Mouse (Mus musculus) stomach, postnatal 0 days (tissue): Measurements from ENCODE around the gene Rnf26. TPM values are rescaled to one million over a fixed set of nuclear protein-coding genes. Genes with fewer than 3 reads are reported as not detected.

ENCODE experiments used
- ATAC-seq: fragments of 200-750 bp; cut with Nextera tagmentation; 2 replicates; pipeline ENCODE4 v1.8.0; 2017; ENCODE audit not compliant: low FRiP score, low TSS enrichment
- DNase-seq: peaks from one replicate; pipeline ENCODE4 v3.0.0-alpha.2; 2016; ENCODE audit warnings: low spot score
- H3K27ac ChIP-seq: fragments of 300-500 bp; sonication (generic); replicated peaks from 2 replicates; pipeline ENCODE4 v1.5.1; 2014; ENCODE audit warnings: mild to moderate bottlenecking, control low read depth
- H3K27me3 ChIP-seq: fragments of 300-500 bp; sonication (generic); 2 replicates; pipeline ENCODE4 v1.6.1; 2014; ENCODE audit warnings: low read length; ENCODE audit not compliant: control insufficient read depth, insufficient read depth
- H3K36me3 ChIP-seq: fragments of 300-500 bp; sonication (generic); 2 replicates; pipeline ENCODE4 v1.6.1; 2014; ENCODE audit warnings: low read length, mixed read lengths; ENCODE audit not compliant: control insufficient read depth, insufficient read depth
- H3K4me1 ChIP-seq: fragments of 300-500 bp; sonication (generic); replicated peaks from 2 replicates; pipeline ENCODE4 v1.6.1; 2014; ENCODE audit warnings: antibody characterized with exemption; ENCODE audit not compliant: control insufficient read depth, insufficient read depth
- H3K4me2 ChIP-seq: fragments of 300-500 bp; sonication (generic); replicated peaks from 2 replicates; pipeline ENCODE4 v1.6.1; 2014; ENCODE audit warnings: low read depth, mild to moderate bottlenecking, control low read depth, moderate library complexity
- H3K4me3 ChIP-seq: fragments of 300-500 bp; sonication (generic); 2 replicates; pipeline ENCODE4 v1.5.1; 2014; ENCODE audit warnings: low read depth, low read length, control low read depth
- H3K9ac ChIP-seq: fragments of 300-500 bp; sonication (generic); 2 replicates; pipeline ENCODE4 v1.6.1; 2014; ENCODE audit warnings: mild to moderate bottlenecking, low read length, control low read depth, mixed read lengths
- H3K9me3 ChIP-seq: fragments of 300-500 bp; sonication (generic); 2 replicates; pipeline ENCODE4 v1.6.1; 2016; ENCODE audit warnings: low read length; ENCODE audit not compliant: control insufficient read depth
- CTCF ChIP-seq: IDR thresholded peaks from 2 replicates; pipeline ENCODE4 v1.5.1; 2016; ENCODE audit warnings: antibody characterized with exemption, low read depth, mild to moderate bottlenecking, moderate library complexity
- EP300 ChIP-seq: optimal IDR thresholded peaks from 2 replicates; pipeline ENCODE3; 2016; ENCODE audit warnings: antibody characterized with exemption
- WGBS: fragments of 180-500 bp; shearing (Covaris S2); extraction: QIAGEN DNeasy Blood & Tissue Kit; methylation state at CpG from one replicate; pipeline ENCODE4 v1.1.7; 2014; 5-methylcytosine and 5-hydroxymethylcytosine counted together
- polyA plus RNA-seq: library from polyadenylated mRNA; unstranded; fragments of >200 nt; fragmentation: Nextera tagmentation; extraction: Ambion mirVana; gene quantifications from 2 replicates; pipeline ENCODE4 v1.2.1, GENCODE M21; 2015

The Rnf26 gene
- polyA plus RNA-seq, 1 experiment from 2014 or later: 22.0 TPM

GRCm38 (mm10) chr9:44072599-44072915, 40.8 kb downstream of the Rnf26 start:
- Histone ChIP-seq H3K4me1 (peaks cover 12% of the 10 kb centered on the region), H3K9ac (no peak overlapping the region), H3K27me3 (no peaks in the 10 kb centered on the region), H3K36me3 (no peaks in the 10 kb centered on the region), H3K27ac (no peak overlapping the region), H3K4me2 (no peak overlapping the region), H3K9me3 (no peaks in the 10 kb centered on the region), H3K4me3 (no peak overlapping the region)
- TF ChIP-seq CTCF: no peak
- TF ChIP-seq EP300: no peak
- WGBS: 45% methylated on average over 4 of the region's 4 CpGs
- ATAC-seq: no peak
- DNase-seq: no peak

GRCm38 (mm10) chr9:44071914-44072598, 41.3 kb downstream of the Rnf26 start:
- H3K4me2 ChIP-seq: no peak overlapping the region
- no peak for DNase-seq
- no peaks in the 10 kb centered on the region for H3K36me3 ChIP-seq

DNA sequence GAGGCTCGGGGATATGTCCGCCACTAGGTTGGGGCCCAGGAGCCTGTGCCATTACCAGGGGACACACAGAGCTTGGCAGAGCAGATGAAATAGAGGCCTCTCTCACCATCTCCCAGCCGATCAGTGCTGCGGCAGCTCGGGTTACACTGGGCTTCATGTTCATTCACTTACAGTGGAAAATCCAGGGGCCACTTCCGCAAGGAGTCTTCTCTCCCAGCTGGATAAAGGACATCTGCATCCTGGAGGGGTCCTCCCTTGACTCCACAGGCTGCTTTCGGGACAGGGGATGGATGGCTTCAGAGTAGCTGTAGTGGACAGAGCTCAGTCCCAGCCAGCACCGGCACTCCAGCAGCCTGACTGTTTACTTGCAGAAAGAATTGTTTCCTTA, 42.5 kb downstream of the Rnf26 start:
- no peak for TF ChIP-seq EP300
- TF ChIP-seq CTCF: no peak
- WGBS: 36% methylated on average over 8 of the region's 8 CpGs
- no peaks in the 10 kb centered on the region for H3K9me3 ChIP-seq
- no peak overlapping the region; the same call in 1 of the 2 replicates for H3K4me2 ChIP-seq
- no peaks in the 10 kb centered on the region for H3K36me3 ChIP-seq
- H3K4me1 ChIP-seq: peaks cover 8% of the 10 kb centered on the region; the same call in 1 of the 2 replicates
- ATAC-seq: no peak
- no peak overlapping the region for H3K4me3 ChIP-seq
- no peaks in the 10 kb centered on the region for H3K27me3 ChIP-seq
- peak overlapping the region; percentile 18; the same call in 1 of the 2 replicates for H3K9ac ChIP-seq
- DNase-seq: no peak
- no peak overlapping the region for H3K27ac ChIP-seq

More at GRCm38 (mm10) chr9:44071914-44072598, 41.3 kb downstream of the Rnf26 start:
- TF ChIP-seq EP300 (no peak), CTCF (no peak)
- WGBS: 47% methylated on average over 11 of the region's 11 CpGs
- Histone ChIP-seq H3K27ac (no peak overlapping the region), H3K9me3 (no peaks in the 10 kb centered on the region), H3K4me3 (no peak overlapping the region), H3K4me1 (peaks cover 10% of the 10 kb centered on the region; the same call in 1 of the 2 replicates), H3K9ac (no peak overlapping the region), H3K27me3 (no peaks in the 10 kb centered on the region)
- ATAC-seq: no peak

GRCm38 (mm10) chr9:44070113-44070843, 43.0 kb downstream of the Rnf26 start:
- Histone ChIP-seq H3K27ac (no peak overlapping the region), H3K27me3 (no peaks in the 10 kb centered on the region), H3K4me3 (no peak overlapping the region), H3K4me1 (peaks cover 8% of the 10 kb centered on the region; the same call in 1 of the 2 replicates), H3K9ac (peak overlapping the region; percentile 18; the same call in 1 of the 2 replicates), H3K36me3 (no peaks in the 10 kb centered on the region), H3K9me3 (no peaks in the 10 kb centered on the region), H3K4me2 (no peak overlapping the region)
- no peak for TF ChIP-seq EP300
- TF ChIP-seq CTCF: no peak
- WGBS: 67% methylated on average over 14 of the region's 14 CpGs
- ATAC-seq (no peak), DNase-seq (no peak)

DNA sequence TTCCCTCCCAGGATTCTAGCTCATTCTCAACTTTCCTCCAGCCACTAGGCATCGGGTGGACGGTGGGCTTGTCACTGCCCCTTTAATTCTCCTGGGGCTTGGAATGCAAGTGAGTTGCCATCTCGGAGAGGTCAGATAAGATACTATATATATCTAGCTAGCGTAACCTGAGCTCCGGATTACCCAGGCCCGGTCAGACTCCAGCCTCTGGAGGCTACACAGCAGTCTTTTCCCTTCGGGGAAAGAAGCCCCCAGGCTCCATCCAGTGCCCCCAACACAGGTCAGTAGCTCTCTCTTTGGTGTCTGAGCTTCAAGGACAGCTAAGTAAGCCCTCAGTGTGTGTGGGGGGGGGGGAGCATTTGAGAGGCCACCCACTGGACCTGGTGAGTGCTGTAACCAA, 44.1 kb downstream of the Rnf26 start:
- H3K9me3 ChIP-seq: no peaks in the 10 kb centered on the region
- TF ChIP-seq EP300 (no peak), CTCF (no peak)
- H3K4me3 ChIP-seq: no peak overlapping the region
- no peaks in the 10 kb centered on the region for H3K36me3 ChIP-seq
- DNase-seq (no peak), ATAC-seq (no peak)
- WGBS: 34% methylated on average over 7 of the region's 7 CpGs
- H3K9ac ChIP-seq: no peak overlapping the region
- H3K27me3 ChIP-seq: no peaks in the 10 kb centered on the region
- peaks cover 8% of the 10 kb centered on the region; the same call in 1 of the 2 replicates for H3K4me1 ChIP-seq
- H3K27ac ChIP-seq: no peak overlapping the region
- no peak overlapping the region for H3K4me2 ChIP-seq

DNA sequence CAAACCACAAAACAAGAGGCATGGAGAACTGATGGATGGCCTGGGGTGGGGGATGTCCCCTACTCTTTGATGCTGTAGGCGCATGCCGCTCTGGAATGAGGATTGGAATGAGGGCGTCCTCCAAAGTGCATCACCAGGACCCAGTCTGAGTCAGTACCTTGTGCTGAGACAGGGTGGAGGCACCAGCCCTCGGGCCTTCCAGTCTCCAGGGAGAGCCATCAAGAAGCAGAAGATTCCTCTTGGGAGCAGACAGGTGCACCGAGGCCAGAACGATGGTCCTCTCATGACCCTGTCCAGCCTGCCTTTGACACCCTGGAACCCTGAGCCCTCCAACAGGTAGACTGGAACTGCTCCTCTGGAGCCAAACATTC, 45.4 kb downstream of the Rnf26 start:
- H3K4me2 ChIP-seq: peak overlapping the region; percentile 78; the same call in 1 of the 2 replicates
- WGBS: 71% methylated on average over 6 of the region's 6 CpGs

More for the DNA sequence above, 45.4 kb downstream of the Rnf26 start:
- no peak for ATAC-seq
- H3K4me3 ChIP-seq: no peak overlapping the region
- no peaks in the 10 kb centered on the region for H3K27me3 ChIP-seq
- no peak overlapping the region for H3K9ac ChIP-seq
- no peaks in the 10 kb centered on the region for H3K36me3 ChIP-seq
- DNase-seq: no peak
- H3K27ac ChIP-seq: no peak overlapping the region
- H3K4me1 ChIP-seq: peaks cover 8% of the 10 kb centered on the region; the same call in 1 of the 2 replicates
- no peaks in the 10 kb centered on the region for H3K9me3 ChIP-seq
- TF ChIP-seq EP300 (no peak), CTCF (no peak)
